Mouse (Mus musculus) stomach, postnatal 0 days (tissue): ENCODE results near the gene Eif2d.

Source experiments
- CTCF ChIP-seq: IDR thresholded peaks from 2 replicates; pipeline ENCODE4 v1.5.1; 2016; ENCODE audit warnings: antibody characterized with exemption, low read depth, mild to moderate bottlenecking, moderate library complexity
- EP300 ChIP-seq: optimal IDR thresholded peaks from 2 replicates; pipeline ENCODE3; 2016; ENCODE audit warnings: antibody characterized with exemption

- TF ChIP-seq EP300 (no peak), CTCF (no peak)
Measured at GRCm38 (mm10) chr1:131134231-131134630, 18.8 kb upstream of the Eif2d start.
